In the genomic region with DNA sequence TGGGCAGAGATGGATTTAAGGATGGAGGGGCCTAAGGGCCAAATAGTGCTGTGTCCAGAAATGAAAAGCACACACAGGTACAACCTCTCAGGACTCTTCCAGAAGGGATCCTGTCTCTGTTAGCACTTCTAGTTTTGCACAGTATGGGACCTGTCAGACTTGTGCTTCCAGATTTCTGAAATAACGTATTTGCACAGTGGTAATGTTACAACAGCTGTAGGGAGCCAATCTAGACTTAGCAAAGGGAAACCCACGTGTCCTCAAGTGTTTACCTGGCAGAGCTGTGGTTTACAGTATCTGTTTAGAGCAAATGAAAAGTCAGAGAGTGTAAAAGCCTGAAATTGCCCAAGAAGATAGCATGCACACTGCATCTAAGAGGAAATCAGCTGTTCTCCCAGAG, we compare ENCODE assay signal across 22 mouse cellular contexts.
DNase-seq lines count a peak whose midpoint lies in the region; ATAC-seq lines count a peak whose summit lies in the region.
"Had no signal": no experiment of that assay in that cellular context is flagged by ENCODE, and none has a peak within 500 bp of the region (broad histone marks: within the 10 kb centered on the region; RNA-seq: fewer than 3 reads in every experiment).

No protein-coding gene starts in this region.

- H3K27ac ChIP-seq in liver, embryonic 16.5 days (ENCODE audit: low read length) = no peak overlapping the region
- H3K27ac ChIP-seq in liver, embryonic 11.5 days (ENCODE audit: low read depth, low read length) = no peak overlapping the region
- H3K27ac ChIP-seq: hindbrain, embryonic 14.5 days; left cerebral cortex, adult 2 months; liver, embryonic 13.5 days; neural tube, embryonic 15.5 days had no signal

- no peaks in the 10 kb centered on the region for H3K27me3 ChIP-seq in liver, embryonic 16.5 days (ENCODE audit: control insufficient read depth, insufficient read depth, low read depth, low read length)
- no peaks in the 10 kb centered on the region for H3K27me3 ChIP-seq in liver, embryonic 11.5 days (replicated peaks; ENCODE audit: control insufficient read depth, insufficient read depth, low read length)
- H3K27me3 ChIP-seq: liver, embryonic 13.5 days; megakaryocyte, embryonic 14.5 days; neural tube, embryonic 15.5 days had no signal

- no peak overlapping the region for H3K4me3 ChIP-seq in liver, embryonic 16.5 days (ENCODE audit: low read depth, low read length)
- H3K4me3 ChIP-seq in liver, embryonic 11.5 days (ENCODE audit: low read depth, low read length) = no peak overlapping the region
- H3K4me3 ChIP-seq: left cerebral cortex, adult 2 months; liver, embryonic 13.5 days; megakaryocyte, embryonic 14.5 days; neural tube, embryonic 15.5 days had no signal

- H3K9me3 ChIP-seq in liver, embryonic 16.5 days (replicated peaks; ENCODE audit: control insufficient read depth, low read length) = no peaks in the 10 kb centered on the region
- H3K9me3 ChIP-seq in liver, embryonic 11.5 days (ENCODE audit: control insufficient read depth, low read length) = no peaks in the 10 kb centered on the region
- H3K9me3 ChIP-seq: liver, embryonic 13.5 days; megakaryocyte, embryonic 14.5 days; neural tube, embryonic 15.5 days had no signal

- no peaks in the 10 kb centered on the region for H3K36me3 ChIP-seq in liver, embryonic 16.5 days (ENCODE audit: control insufficient read depth, insufficient read depth)
- no peaks in the 10 kb centered on the region for H3K36me3 ChIP-seq in liver, embryonic 11.5 days (ENCODE audit: control insufficient read depth, insufficient read depth, low read length)
- H3K36me3 ChIP-seq: liver, embryonic 13.5 days; neural tube, embryonic 15.5 days had no signal

- ATAC-seq in liver, embryonic 16.5 days (ENCODE audit: low read depth) = 0 out of 2 replicates have a peak, but pooled peaks have one; percentile 19
- no peak for ATAC-seq in liver, embryonic 11.5 days (replicated peaks; ENCODE audit: low FRiP score)

- DNase-seq in liver, embryonic 11.5 days (ENCODE audit: low spot score) = no peak
- DNase-seq in urinary bladder, postnatal 25 days (ENCODE audit: low spot score) = peak; percentile 11
- no peak for DNase-seq in urinary bladder, adult 2 months (ENCODE audit: low spot score)
- DNase-seq in lung, postnatal 36 days = peak; percentile 64
- no peak for DNase-seq in right cerebral cortex, postnatal 4 days
- no peak for DNase-seq in thymus, postnatal 25 days
- DNase-seq: cerebellum, adult 8-10 months; gastrocnemius, postnatal 10 days; heart, adult 18-20 months; heart, postnatal 36 days; kidney, adult 9 months; kidney, postnatal 36 days; layer of hippocampus, adult 9-11 months; left cerebral cortex, postnatal 4 days; liver, embryonic 13.5 days; midbrain, embryonic 14.5 days; spleen, adult 18-20 months had no signal

- no peak overlapping the region for H3K9ac ChIP-seq in liver, embryonic 16.5 days (ENCODE audit: low read depth, low read length)
- no peak overlapping the region for H3K9ac ChIP-seq in liver, embryonic 11.5 days (ENCODE audit: low read depth, low read length)
- H3K9ac ChIP-seq: hindbrain, embryonic 14.5 days; liver, embryonic 13.5 days; neural tube, embryonic 15.5 days had no signal

- H3K4me2 ChIP-seq in liver, embryonic 16.5 days (ENCODE audit: low read depth, low read length) = no peak overlapping the region
- no peak overlapping the region for H3K4me2 ChIP-seq in liver, embryonic 11.5 days
- H3K4me2 ChIP-seq: hindbrain, embryonic 14.5 days; liver, embryonic 13.5 days; neural tube, embryonic 15.5 days had no signal

- H3K4me1 ChIP-seq in liver, embryonic 16.5 days (ENCODE audit: control insufficient read depth, low read depth, low read length) = no peaks in the 10 kb centered on the region
- H3K4me1 ChIP-seq in liver, embryonic 11.5 days (replicated peaks; ENCODE audit: control insufficient read depth, insufficient read depth, low read length) = no peaks in the 10 kb centered on the region
- H3K4me1 ChIP-seq: liver, embryonic 13.5 days; megakaryocyte, embryonic 14.5 days; neural tube, embryonic 15.5 days had no signal

- WGBS in liver, embryonic 16.5 days (ENCODE audit: insufficient replicate concordance) = 22% methylated on average over 2 of the region's 2 CpGs
- WGBS in liver, embryonic 11.5 days = 60% methylated on average over 2 of the region's 2 CpGs

Comparison
In these comparisons a context has a peak if more than half of its experiments do, and no peak if none do; other contexts are left out.
1. DNase-seq: peak in urinary bladder, postnatal 25 days (single experiment) and lung, postnatal 36 days (single experiment); none in liver, embryonic 11.5 days (single experiment), urinary bladder, adult 2 months (single experiment), right cerebral cortex, postnatal 4 days (single experiment) and thymus, postnatal 25 days (single experiment).